Mouse (Mus musculus) CH12.LX (cell line): Measurements from ENCODE around the gene Ecpas. TPM values are rescaled to one million over a fixed set of nuclear protein-coding genes. Genes with fewer than 3 reads are reported as not detected.

Experiments
- DNase-seq: peaks from one replicate; pipeline ENCODE4 v3.0.0-alpha.2; 2013; ENCODE audit errors: extremely low read depth
- H3K27ac ChIP-seq: 2 replicates; pipeline ENCODE4 v1.5.1; 2012; ENCODE audit warnings: low read depth, mild to moderate bottlenecking, control low read depth, moderate library complexity; ENCODE audit not compliant: insufficient read depth
- H3K27me3 ChIP-seq: replicated peaks from 2 replicates; pipeline ENCODE3; 2012; ENCODE audit warnings: inconsistent platforms
- H3K36me3 ChIP-seq, 2 experiments: replicated peaks in 1 of 2; 2 replicates each; pipeline versions ENCODE3 to v1.6.1; 2012; ENCODE audit warnings: inconsistent platforms in 1 of 2, low read length in 1 of 2, mild to moderate bottlenecking in 1 of 2, mixed read lengths in 1 of 2, moderate library complexity in 1 of 2; ENCODE audit not compliant: control insufficient read depth in 1 of 2, insufficient read depth in 1 of 2
- H3K4me1 ChIP-seq, 2 experiments: 2 replicates each; pipeline ENCODE4 v1.6.1; 2012; ENCODE audit warnings: inconsistent platforms in 1 of 2, moderate library complexity in 1 of 2; ENCODE audit not compliant: insufficient read depth in 2 of 2, control insufficient read depth in 1 of 2
- H3K4me2 ChIP-seq: 2 replicates; pipeline ENCODE4 v1.6.1; 2012; ENCODE audit warnings: low read depth, mild to moderate bottlenecking, control low read depth; ENCODE audit not compliant: poor library complexity, insufficient read depth, severe bottlenecking
- H3K4me3 ChIP-seq, 3 experiments: fragments of 150-350 bp in 1 of 3; sonication (generic) in 1 of 3; replicated peaks in 1 of 3; 2 replicates each; pipeline versions ENCODE3 to v1.5.1; 2011 to 2012; ENCODE audit warnings: low read depth in 2 of 3, low read length in 2 of 3, mild to moderate bottlenecking in 2 of 3, moderate library complexity in 2 of 3, control low read depth in 1 of 3, improper control_type of control experiment in 1 of 3, inconsistent platforms in 1 of 3, mixed read lengths in 1 of 3; ENCODE audit not compliant: poor library complexity in 1 of 3
- H3K79me2 ChIP-seq: replicated peaks from 2 replicates; pipeline ENCODE4 v1.6.1; 2012; ENCODE audit warnings: mild to moderate bottlenecking, moderate library complexity; ENCODE audit not compliant: control insufficient read depth, poor library complexity, insufficient read depth, severe bottlenecking; ENCODE audit errors: extremely low read depth
- H3K9ac ChIP-seq: 2 replicates; pipeline ENCODE4 v1.6.1; 2012; ENCODE audit warnings: low read depth, mild to moderate bottlenecking, control low read depth, moderate library complexity; ENCODE audit not compliant: insufficient read depth
- H3K9me3 ChIP-seq: replicated peaks from 2 replicates; pipeline ENCODE3; 2012; ENCODE audit warnings: low read length, inconsistent platforms, mixed read lengths
- BHLHE40 ChIP-seq: IDR thresholded peaks from 2 replicates; pipeline ENCODE4 v1.6.1; 2011; ENCODE audit warnings: mild to moderate bottlenecking, low read depth, low read length, improper control_type of control experiment
- CHD2 ChIP-seq: IDR thresholded peaks from 2 replicates; pipeline ENCODE4 v1.6.1; 2011; ENCODE audit warnings: low read length, improper control_type of control experiment
- ELF1 ChIP-seq: IDR thresholded peaks from 2 replicates; pipeline ENCODE4 v1.6.1; 2014; ENCODE audit warnings: low read depth, mild to moderate bottlenecking, inconsistent platforms, low read length, improper control_type of control experiment
- EP300 ChIP-seq: IDR thresholded peaks from 2 replicates; pipeline ENCODE4 v1.6.1; 2011; ENCODE audit warnings: low read length, improper control_type of control experiment
- GABPA ChIP-seq: IDR thresholded peaks from 2 replicates; pipeline ENCODE4 v1.6.1; 2012; ENCODE audit warnings: low read depth, low read length, improper control_type of control experiment, inconsistent platforms; ENCODE audit not compliant: insufficient replicate concordance
- HCFC1 ChIP-seq: IDR thresholded peaks from 2 replicates; pipeline ENCODE4 v1.6.1; 2012; ENCODE audit warnings: low read depth, mild to moderate bottlenecking, inconsistent platforms, low read length, improper control_type of control experiment
- JUND ChIP-seq: conservative IDR thresholded peaks from 2 replicates; pipeline ENCODE4 v1.6.1; 2011; ENCODE audit warnings: low read depth, low read length, improper control_type of control experiment
- KAT2A ChIP-seq: IDR thresholded peaks from 2 replicates; pipeline ENCODE4 v1.6.1; 2012; ENCODE audit warnings: low read length, improper control_type of control experiment, inconsistent platforms; ENCODE audit not compliant: insufficient replicate concordance
- MAFK ChIP-seq: IDR thresholded peaks from 2 replicates; pipeline ENCODE4 v1.6.1; 2011; ENCODE audit warnings: low read length, improper control_type of control experiment; ENCODE audit not compliant: insufficient replicate concordance
- MAX ChIP-seq: IDR thresholded peaks from 2 replicates; pipeline ENCODE4 v1.6.1; 2011; ENCODE audit warnings: low read length, improper control_type of control experiment
- MAZ ChIP-seq: IDR thresholded peaks from 2 replicates; pipeline ENCODE4 v1.6.1; 2012; ENCODE audit warnings: low read depth, mild to moderate bottlenecking, inconsistent platforms, low read length, improper control_type of control experiment, moderate library complexity
- MXI1 ChIP-seq: IDR thresholded peaks from 2 replicates; pipeline ENCODE4 v1.6.1; 2011; ENCODE audit warnings: mild to moderate bottlenecking, low read depth, low read length, improper control_type of control experiment
- MYC ChIP-seq: IDR thresholded peaks from 2 replicates; pipeline ENCODE4 v1.6.1; 2011; ENCODE audit warnings: low read depth, mild to moderate bottlenecking, improper control_type of control experiment, low read length
- NRF1 ChIP-seq: IDR thresholded peaks from 2 replicates; pipeline ENCODE4 v1.6.1; 2014; ENCODE audit warnings: low read depth, mild to moderate bottlenecking, inconsistent platforms, low read length, improper control_type of control experiment, moderate library complexity
- PAX5 ChIP-seq: IDR thresholded peaks from 2 replicates; pipeline ENCODE4 v1.6.1; 2012; ENCODE audit warnings: low read length, inconsistent platforms, mixed read lengths
- RAD21 ChIP-seq: IDR thresholded peaks from 2 replicates; pipeline ENCODE4 v1.6.1; 2011; ENCODE audit warnings: low read depth, mild to moderate bottlenecking, low read length, improper control_type of control experiment, moderate library complexity
- RCOR1 ChIP-seq: conservative IDR thresholded peaks from 2 replicates; pipeline ENCODE4 v1.6.1; 2012; ENCODE audit warnings: low read depth, mild to moderate bottlenecking, inconsistent platforms, low read length, improper control_type of control experiment
- SIN3A ChIP-seq: IDR thresholded peaks from 2 replicates; pipeline ENCODE4 v1.6.1; 2012; ENCODE audit warnings: low read length, improper control_type of control experiment, inconsistent platforms
- SMC3 ChIP-seq: IDR thresholded peaks from 2 replicates; pipeline ENCODE4 v1.6.1; 2011; ENCODE audit warnings: low read depth, low read length, improper control_type of control experiment
- TBP ChIP-seq: conservative IDR thresholded peaks from 2 replicates; pipeline ENCODE4 v1.6.1; 2011; ENCODE audit warnings: low read depth, low read length, improper control_type of control experiment
- UBTF ChIP-seq: IDR thresholded peaks from 2 replicates; pipeline ENCODE4 v1.6.1; 2012; ENCODE audit warnings: low read depth, mild to moderate bottlenecking, inconsistent platforms, low read length, improper control_type of control experiment, moderate library complexity
- USF1 ChIP-seq: IDR thresholded peaks from 2 replicates; pipeline ENCODE4 v1.6.1; 2014; ENCODE audit warnings: low read depth, mild to moderate bottlenecking, inconsistent platforms, low read length, improper control_type of control experiment
- ZMIZ1 ChIP-seq: IDR thresholded peaks from 2 replicates; pipeline ENCODE4 v1.6.1; 2012; ENCODE audit warnings: low read depth, mild to moderate bottlenecking, inconsistent platforms, low read length, improper control_type of control experiment
- ZNF384 ChIP-seq: IDR thresholded peaks from 2 replicates; pipeline ENCODE4 v1.6.1; 2012; ENCODE audit warnings: low read depth, low read length, improper control_type of control experiment, inconsistent platforms
- dilution Hi-C: fragments of 300-500 bp; cut with MboI; formaldehyde crosslinking; loops from 2 replicates; pipeline ENCODE4 v1.14.3; 2020; ENCODE audit warnings: low sequenced_read_pairs; ENCODE audit not compliant: extremely low pct_unique_long_range_greater_than_20kb, extremely low pct_ligation_motif_present
- in situ Hi-C: fragments of 300-500 bp; cut with MboI; formaldehyde crosslinking; loops from 3 replicates; pipeline ENCODE4 v1.14.3; 2019; ENCODE audit warnings: low sequenced_read_pairs, low pct_ligation_motif_present, low pct_unique_long_range_greater_than_20kb, mixed read lengths
- polyA plus RNA-seq: library from polyadenylated mRNA; unstranded; fragments of >175 nt; gene quantifications from 2 replicates; pipeline ENCODE4 v1.2.1, GENCODE M21; 2012; ENCODE audit warnings: low read depth; ENCODE audit not compliant: insufficient read length
- total RNA-seq, 2 experiments: library from RNA; depleted of rRNA; stranded (reverse); fragments of 300-350 nt in 1 of 2; fragments of >200 nt in 1 of 2; gene quantifications; 2 replicates each; pipeline ENCODE4 v1.2.3; 2012 to 2014

Gene Ecpas
- total and polyA plus RNA-seq, 3 experiments = 45.2 to 67.4 (median 47.5) TPM

DNA sequence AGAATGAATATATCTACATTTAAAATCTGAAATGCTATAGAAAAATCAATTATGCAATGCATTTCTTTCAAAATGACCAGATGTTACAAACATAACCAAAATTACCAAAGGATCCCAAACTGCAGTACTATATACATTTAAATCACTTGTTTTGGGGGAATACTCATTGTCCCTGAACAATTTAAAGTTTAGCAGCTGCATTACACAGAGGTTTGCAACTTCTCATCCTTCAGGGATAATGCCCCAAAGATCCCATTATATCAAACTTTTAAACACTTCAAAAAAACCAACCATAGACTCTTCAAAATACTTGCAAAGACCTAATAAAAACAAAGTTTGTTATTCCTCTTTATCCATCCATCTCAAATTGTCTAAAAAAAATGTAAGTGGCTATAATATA is 124.9 kb downstream of the Ecpas start, which contains the start of gene Olfr267:
Olfr267 (minus strand) TSS at position 101 of the 400 bp plus-strand sequence.
- Histone ChIP-seq H3K4me3 (no peak within 1 kb of the TSS), H3K4me1 (no peaks in the 10 kb centered on the region), H3K9ac (no peak within 1 kb of the TSS), H3K79me2 (no peaks in the 10 kb centered on the region), H3K4me2 (no peak within 1 kb of the TSS), H3K27me3 (no peaks in the 10 kb centered on the region), H3K9me3 (no peaks in the 10 kb centered on the region), H3K27ac (no peak within 1 kb of the TSS; the same call in 1 of the 2 replicates), H3K36me3 (no peaks in the 10 kb centered on the region)
- no peak for TF ChIP-seq CHD2
- TF ChIP-seq BHLHE40 = no peak
- no peak for TF ChIP-seq SMC3
- no peak for TF ChIP-seq TBP
- TF ChIP-seq HCFC1 = no peak
- no peak for TF ChIP-seq ELF1
- no peak for TF ChIP-seq MXI1
- no peak for TF ChIP-seq RCOR1
- TF ChIP-seq ZMIZ1 = no peak
- no peak for TF ChIP-seq SIN3A
- no peak for TF ChIP-seq NRF1
- no peak for TF ChIP-seq JUND
- no peak for TF ChIP-seq MAZ
- no peak for TF ChIP-seq MAFK
- no peak for TF ChIP-seq MAX
- no peak for TF ChIP-seq KAT2A
- TF ChIP-seq UBTF = no peak
- TF ChIP-seq ZNF384 = no peak
- no peak for DNase-seq
- in situ Hi-C loops = no loop called here
- dilution Hi-C loops = no loop called here

DNA sequence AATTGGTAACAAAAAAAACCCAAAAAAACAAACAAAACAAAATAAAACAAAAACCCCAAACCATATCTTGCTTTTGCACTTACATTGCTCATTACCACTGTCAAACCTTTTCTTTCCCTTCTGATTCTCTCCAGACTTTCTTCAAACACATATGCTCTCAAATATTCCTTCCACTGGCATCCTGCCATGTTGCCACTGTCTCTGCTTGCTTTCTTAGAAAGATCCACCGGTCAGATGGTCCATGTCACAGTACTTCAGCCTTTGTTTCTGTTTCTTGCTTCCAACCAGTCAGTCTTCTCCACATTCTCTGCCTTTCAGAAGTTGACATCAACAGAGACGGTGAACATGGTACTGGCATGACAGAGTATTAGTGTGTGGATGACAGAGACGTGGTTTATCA is 125.9 kb downstream of the Ecpas start:
- Histone ChIP-seq H3K4me3 (no peak overlapping the region), H3K4me2 (no peak overlapping the region), H3K9ac (no peak overlapping the region), H3K36me3 (no peaks in the 10 kb centered on the region), H3K79me2 (no peaks in the 10 kb centered on the region)
- dilution Hi-C loops = no loop called here
- in situ Hi-C loops = no loop called here
- no peak for DNase-seq
- TF ChIP-seq MYC = no peak
- TF ChIP-seq MAZ = no peak
- TF ChIP-seq UBTF = no peak
- no peak for TF ChIP-seq PAX5
- no peak for TF ChIP-seq USF1
- TF ChIP-seq ZMIZ1 = no peak
- TF ChIP-seq EP300 = no peak
- no peak for TF ChIP-seq RAD21
- no peak for TF ChIP-seq JUND
- no peak for TF ChIP-seq TBP
- TF ChIP-seq ELF1 = no peak
- TF ChIP-seq RCOR1 = no peak
- TF ChIP-seq GABPA = no peak
- TF ChIP-seq, all 38 proteins: peak for 0
- Histone ChIP-seq H3K27me3 (no peaks in the 10 kb centered on the region), H3K27ac (no peak overlapping the region; the same call in 1 of the 2 replicates), H3K9me3 (no peaks in the 10 kb centered on the region), H3K4me1 (no peaks in the 10 kb centered on the region)
